Mouse (Mus musculus): ENCODE results near the gene Satb2. TPM values are rescaled to one million over a fixed set of nuclear protein-coding genes. Genes with fewer than 3 reads are reported as not detected.

Satb2 gene
- polyA plus RNA-seq, 1 experiment from 2014 or later: 0.05 TPM

- Histone ChIP-seq H3K9ac (no peak overlapping the region), H3K4me1 (replicated peaks) (0 out of 2 replicates have a peak, but pooled peaks cover 4% of the 10 kb centered on the region), H3K36me3 (no peaks in the 10 kb centered on the region), H3K27me3 (peaks cover 93% of the 10 kb centered on the region), H3K4me2 (no peak overlapping the region), H3K27ac (no peak overlapping the region), H3K4me3 (replicated peaks) (no peak overlapping the region), H3K9me3 (replicated peaks) (no peaks in the 10 kb centered on the region)
- ATAC-seq (ENCODE audit: low read depth): no peak
- WGBS (ENCODE audit: insufficient replicate concordance): 6% methylated on average over 11 of the region's 11 CpGs
- DNase-seq: no peak
Measured at GRCm38 (mm10) chr1:56981947-56982555, 3.6 kb upstream of the Satb2 start.

DNA sequence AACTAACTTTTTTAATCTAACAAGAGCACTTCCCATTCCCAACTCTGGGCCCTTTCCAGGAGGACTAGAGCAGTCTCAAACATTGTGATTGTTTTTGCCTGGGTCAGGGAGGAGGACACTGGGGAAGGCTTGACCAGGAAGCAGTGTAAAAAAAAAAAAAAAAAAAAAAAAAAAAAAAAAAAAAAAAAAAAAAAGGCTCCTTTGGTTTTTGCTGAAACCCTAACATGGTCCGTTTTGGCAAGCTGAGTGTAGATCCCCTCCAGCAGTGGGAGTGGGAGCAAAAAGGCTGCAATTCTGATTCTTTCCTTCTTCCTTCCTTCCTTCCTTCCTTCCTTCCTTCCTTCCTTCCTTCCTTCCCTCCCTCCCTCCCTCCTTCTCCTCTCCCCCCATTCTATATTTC, 3.1 kb upstream of the Satb2 start:
- DNase-seq (no peak), ATAC-seq (ENCODE audit: low read depth) (no peak)

GRCm38 (mm10) chr1:56980631-56981275, 2.3 kb upstream of the Satb2 start:
- no peak overlapping the region for H3K9ac ChIP-seq
- H3K9me3 ChIP-seq (replicated peaks): no peaks in the 10 kb centered on the region
- H3K36me3 ChIP-seq: no peaks in the 10 kb centered on the region
- DNase-seq (no peak), ATAC-seq (ENCODE audit: low read depth) (no peak)
- 0 out of 2 replicates have a peak overlapping the region, but pooled peaks have one; percentile 0 for H3K4me3 ChIP-seq (replicated peaks)
- 0 out of 2 replicates have a peak, but pooled peaks cover 4% of the 10 kb centered on the region for H3K4me1 ChIP-seq (replicated peaks)
- 2% methylated on average over 27 of the region's 27 CpGs for WGBS (ENCODE audit: insufficient replicate concordance)
- H3K27me3 ChIP-seq: peaks cover 97% of the 10 kb centered on the region
- H3K27ac ChIP-seq: no peak overlapping the region
- H3K4me2 ChIP-seq: peak overlapping the region; percentile 6; the same call in 1 of the 2 replicates

More for the DNA sequence above, 3.1 kb upstream of the Satb2 start:
- Histone ChIP-seq H3K27ac (no peak overlapping the region), H3K9ac (no peak overlapping the region), H3K4me3 (replicated peaks) (no peak overlapping the region), H3K27me3 (peaks cover 95% of the 10 kb centered on the region), H3K4me1 (replicated peaks) (0 out of 2 replicates have a peak, but pooled peaks cover 4% of the 10 kb centered on the region), H3K4me2 (no peak overlapping the region), H3K9me3 (replicated peaks) (no peaks in the 10 kb centered on the region), H3K36me3 (no peaks in the 10 kb centered on the region)
- WGBS (ENCODE audit: insufficient replicate concordance): 0% methylated on average over 1 of the region's 1 CpGs

GRCm38 (mm10) chr1:56979531-56980395, 1.3 kb upstream of the Satb2 start:
- no peaks in the 10 kb centered on the region for H3K9me3 ChIP-seq (replicated peaks)
- no peak overlapping the region for H3K4me2 ChIP-seq
- no peak for DNase-seq
- 0 out of 2 replicates have a peak, but pooled peaks cover 4% of the 10 kb centered on the region for H3K4me1 ChIP-seq (replicated peaks)
- peaks cover 94% of the 10 kb centered on the region for H3K27me3 ChIP-seq
- no peak overlapping the region for H3K27ac ChIP-seq
- no peak overlapping the region for H3K4me3 ChIP-seq (replicated peaks)
- WGBS (ENCODE audit: insufficient replicate concordance): 3% methylated on average over 7 of the region's 7 CpGs
- H3K36me3 ChIP-seq: no peaks in the 10 kb centered on the region
- no peak for ATAC-seq (ENCODE audit: low read depth)
- H3K9ac ChIP-seq: no peak overlapping the region

DNA sequence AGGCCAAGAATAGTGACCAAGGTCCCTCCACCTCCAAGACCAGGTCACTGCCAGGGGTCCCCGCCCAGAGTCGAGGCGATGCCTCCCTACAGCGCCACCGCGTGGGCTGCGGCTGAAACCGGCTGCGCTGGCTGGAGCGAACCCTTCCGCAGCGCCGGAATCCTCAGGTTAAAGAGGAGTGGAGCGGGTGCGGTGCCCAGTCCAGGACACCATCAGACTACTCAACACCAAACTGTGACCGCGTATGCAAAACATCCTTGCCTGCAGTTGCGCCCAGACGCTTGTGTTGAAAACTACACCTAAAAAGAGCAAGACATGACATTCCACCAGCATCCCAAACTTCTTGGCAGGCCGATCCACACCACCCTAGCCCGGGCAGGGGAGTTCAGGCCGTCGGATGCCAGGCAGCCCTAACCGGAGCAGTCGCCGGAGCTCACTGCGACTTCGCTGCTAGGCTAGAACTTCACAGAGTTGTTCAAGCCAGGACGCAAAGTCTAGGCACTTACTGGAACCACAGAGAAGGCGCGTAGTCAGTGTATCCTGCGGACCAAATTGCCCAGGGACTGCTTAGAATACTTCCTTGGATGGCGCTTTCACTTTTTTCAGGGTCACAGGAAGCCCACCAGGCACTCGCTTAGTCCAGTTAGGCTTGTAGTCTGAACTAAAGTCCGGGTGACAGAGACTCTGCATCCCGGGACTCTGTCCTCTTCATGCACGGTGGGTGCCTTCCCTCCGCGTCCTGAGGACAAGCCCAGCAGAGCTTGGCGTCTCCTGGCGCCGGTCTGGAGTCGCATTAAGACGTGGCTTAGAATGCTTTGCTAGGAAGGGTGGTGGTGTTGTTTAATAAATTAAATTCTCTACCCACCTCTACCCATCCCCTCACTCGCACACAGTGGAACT, 999 bp downstream of the Satb2 start:
- WGBS (ENCODE audit: insufficient replicate concordance): 1% methylated on average over 45 of the region's 45 CpGs
- no peak for ATAC-seq (ENCODE audit: low read depth)

DNA sequence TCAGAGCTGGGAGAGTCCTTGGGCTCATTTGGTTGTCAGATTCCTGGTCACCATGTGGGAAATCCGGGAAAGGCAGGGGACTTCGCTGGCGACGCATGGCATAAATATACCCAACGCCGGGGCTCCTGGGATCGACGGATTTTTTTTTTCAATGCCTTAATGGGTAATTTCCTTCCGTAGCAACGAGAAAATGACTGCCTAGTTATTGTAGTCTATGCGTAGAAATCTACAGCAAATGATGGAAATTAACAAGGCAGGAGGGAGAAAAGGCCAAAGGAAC, 1.7 kb downstream of the Satb2 start:
- Histone ChIP-seq H3K4me3 (replicated peaks) (peak overlapping the region; percentile 23), H3K9me3 (replicated peaks) (no peaks in the 10 kb centered on the region), H3K36me3 (no peaks in the 10 kb centered on the region), H3K27ac (no peak overlapping the region), H3K9ac (no peak overlapping the region), H3K4me2 (0 out of 2 replicates have a peak overlapping the region, but pooled peaks have one; percentile 21), H3K4me1 (replicated peaks) (0 out of 2 replicates have a peak, but pooled peaks cover 4% of the 10 kb centered on the region), H3K27me3 (peaks cover 90% of the 10 kb centered on the region)
- DNase-seq (no peak), ATAC-seq (ENCODE audit: low read depth) (no peak)
- 2% methylated on average over 11 of the region's 11 CpGs for WGBS (ENCODE audit: insufficient replicate concordance)

More for the DNA sequence above, 999 bp downstream of the Satb2 start:
- Histone ChIP-seq H3K27me3 (peaks cover 90% of the 10 kb centered on the region), H3K4me3 (replicated peaks) (peak overlapping the region; percentile 23), H3K36me3 (no peaks in the 10 kb centered on the region), H3K4me1 (replicated peaks) (0 out of 2 replicates have a peak, but pooled peaks cover 4% of the 10 kb centered on the region), H3K9ac (no peak overlapping the region), H3K4me2 (peak overlapping the region; percentile 21; the same call in 1 of the 2 replicates), H3K9me3 (replicated peaks) (no peaks in the 10 kb centered on the region), H3K27ac (no peak overlapping the region)
- no peak for DNase-seq

GRCm38 (mm10) chr1:56976044-56976824, 2.2 kb downstream of the Satb2 start:
- H3K9ac ChIP-seq: no peak overlapping the region
- no peak for ATAC-seq (ENCODE audit: low read depth)
- no peak for DNase-seq
- no peaks in the 10 kb centered on the region for H3K36me3 ChIP-seq
- peaks cover 8% of the 10 kb centered on the region; the same call in 1 of the 2 replicates for H3K4me1 ChIP-seq (replicated peaks)
- H3K27ac ChIP-seq: no peak overlapping the region
- 3% methylated on average over 25 of the region's 25 CpGs for WGBS (ENCODE audit: insufficient replicate concordance)
- H3K27me3 ChIP-seq: peaks cover 90% of the 10 kb centered on the region
- H3K9me3 ChIP-seq (replicated peaks): no peaks in the 10 kb centered on the region
- no peak overlapping the region for H3K4me3 ChIP-seq (replicated peaks)
- no peak overlapping the region for H3K4me2 ChIP-seq

GRCm38 (mm10) chr1:56975546-56975945, 2.9 kb downstream of the Satb2 start:
- Histone ChIP-seq H3K4me3 (replicated peaks) (no peak overlapping the region), H3K4me2 (no peak overlapping the region), H3K36me3 (no peaks in the 10 kb centered on the region), H3K27me3 (peaks cover 90% of the 10 kb centered on the region), H3K27ac (no peak overlapping the region), H3K4me1 (replicated peaks) (peaks cover 5% of the 10 kb centered on the region; the same call in 1 of the 2 replicates), H3K9me3 (replicated peaks) (no peaks in the 10 kb centered on the region), H3K9ac (no peak overlapping the region)
- no peak for ATAC-seq (ENCODE audit: low read depth)
- DNase-seq: no peak
- 5% methylated on average over 12 of the region's 12 CpGs for WGBS (ENCODE audit: insufficient replicate concordance)

- peaks cover 9% of the 10 kb centered on the region; the same call in 1 of the 2 replicates for H3K4me1 ChIP-seq (replicated peaks)
- peaks cover 90% of the 10 kb centered on the region for H3K27me3 ChIP-seq
- no peak overlapping the region for H3K9ac ChIP-seq
- H3K4me2 ChIP-seq: no peak overlapping the region
- H3K9me3 ChIP-seq (replicated peaks): no peaks in the 10 kb centered on the region
- no peaks in the 10 kb centered on the region for H3K36me3 ChIP-seq
- ATAC-seq (ENCODE audit: low read depth) (no peak), DNase-seq (no peak)
- WGBS (ENCODE audit: insufficient replicate concordance): 8% methylated on average over 14 of the region's 14 CpGs
- no peak overlapping the region for H3K27ac ChIP-seq
- H3K4me3 ChIP-seq (replicated peaks): no peak overlapping the region
Measured at GRCm38 (mm10) chr1:56974187-56974586, 4.3 kb downstream of the Satb2 start.

- Histone ChIP-seq H3K9ac (no peak overlapping the region), H3K4me3 (replicated peaks) (peak overlapping the region; percentile 62), H3K9me3 (replicated peaks) (no peaks in the 10 kb centered on the region), H3K27me3 (peaks cover 93% of the 10 kb centered on the region), H3K36me3 (no peaks in the 10 kb centered on the region), H3K4me2 (peak overlapping the region; percentile 76), H3K27ac (no peak overlapping the region), H3K4me1 (replicated peaks) (peaks cover 9% of the 10 kb centered on the region; the same call in 1 of the 2 replicates)
- DNase-seq (no peak), ATAC-seq (ENCODE audit: low read depth) (no peak; the same call in 1 of the 2 replicates)
- 1% methylated on average over 16 of the region's 16 CpGs for WGBS (ENCODE audit: insufficient replicate concordance)
Measured at GRCm38 (mm10) chr1:56973593-56973950, 4.9 kb downstream of the Satb2 start.

Measured in liver, embryonic 13.5 days (tissue).